Mouse (Mus musculus): ENCODE data around the gene Net1. TPM values are rescaled to one million over a fixed set of nuclear protein-coding genes. Genes with fewer than 3 reads are reported as not detected.

The Net1 gene
- total RNA-seq, 1 experiment = 21.1 TPM

- Histone ChIP-seq H3K27ac (ENCODE audit: insufficient read depth, low read depth, low read length, poor library complexity, severe bottlenecking) (no peak overlapping the region), H3K4me3 (ENCODE audit: insufficient read depth in 1 of 2, low read depth in 1 of 2, low read length in 2 of 2, poor library complexity in 1 of 2, severe bottlenecking in 1 of 2) (peak overlapping the region; percentile 78 to 79), H3K36me3 (ENCODE audit: control insufficient read depth, insufficient read depth, low read length, poor library complexity, severe bottlenecking) (peaks cover 3% of the 10 kb centered on the region), H3K9me3 (ENCODE audit: control insufficient read depth, insufficient read depth, low read depth, low read length) (no peaks in the 10 kb centered on the region), H3K4me1 (ENCODE audit: control insufficient read depth in 2 of 2, insufficient read depth in 2 of 2, low read length in 2 of 2, poor library complexity in 1 of 2) (peaks cover 5 to 6% of the 10 kb centered on the region in 2 experiments; a peak in 2 of 4 replicates), H3K9ac (ENCODE audit: insufficient read depth, low read depth, low read length, poor library complexity, severe bottlenecking) (peak overlapping the region; percentile 85)
- peak; percentile 80 for DNase-seq (ENCODE audit: low read depth, low spot score)
- in situ Hi-C loops (cut with MboI; ENCODE audit: low sequenced_read_pairs in 2 of 2, unreplicated experiment in 2 of 2) = loop anchor here in 1 of 2 experiments (25.0 kb wide), 1 partner anchor 231 kb away; no protein-coding TSS in a partner anchor
- TF ChIP-seq MAFK (IDR thresholded peaks at IDR 0.05; ENCODE audit: insufficient read depth, low read depth, low read length) (no peak), CHD2 (IDR thresholded peaks at IDR 0.05; ENCODE audit: low read depth, low read length) (0 out of 2 replicates have a peak, but pooled peaks have one; percentile 27)
Measured at GRCm38 (mm10) chr13:3893126-3893734, 24.8 kb downstream of the Net1 start.

DNA sequence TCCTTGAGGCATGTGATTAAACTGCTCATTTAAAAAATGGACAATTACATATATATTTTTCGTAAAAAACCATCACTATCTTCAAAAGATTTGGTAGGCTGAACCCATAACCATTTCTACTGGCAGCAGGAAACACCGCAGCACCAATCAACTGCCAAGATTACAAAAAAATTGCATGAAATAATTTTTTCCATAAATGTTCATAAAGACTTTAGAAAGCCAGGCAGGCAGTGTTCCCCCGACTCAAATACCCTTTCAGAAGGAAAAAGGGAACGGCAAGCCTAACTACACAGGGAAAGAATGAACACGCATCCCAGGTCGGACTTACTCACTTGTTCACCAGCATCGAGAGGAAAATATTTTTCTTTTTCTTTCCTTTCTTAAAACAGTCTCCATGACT, 25.4 kb downstream of the Net1 start:
- H3K27ac ChIP-seq (ENCODE audit: insufficient read depth, low read depth, low read length, poor library complexity, severe bottlenecking) = no peak overlapping the region
- no peak for DNase-seq (ENCODE audit: low read depth, low spot score)
- H3K9me3 ChIP-seq (ENCODE audit: control insufficient read depth, insufficient read depth, low read depth, low read length) = no peaks in the 10 kb centered on the region

DNA sequence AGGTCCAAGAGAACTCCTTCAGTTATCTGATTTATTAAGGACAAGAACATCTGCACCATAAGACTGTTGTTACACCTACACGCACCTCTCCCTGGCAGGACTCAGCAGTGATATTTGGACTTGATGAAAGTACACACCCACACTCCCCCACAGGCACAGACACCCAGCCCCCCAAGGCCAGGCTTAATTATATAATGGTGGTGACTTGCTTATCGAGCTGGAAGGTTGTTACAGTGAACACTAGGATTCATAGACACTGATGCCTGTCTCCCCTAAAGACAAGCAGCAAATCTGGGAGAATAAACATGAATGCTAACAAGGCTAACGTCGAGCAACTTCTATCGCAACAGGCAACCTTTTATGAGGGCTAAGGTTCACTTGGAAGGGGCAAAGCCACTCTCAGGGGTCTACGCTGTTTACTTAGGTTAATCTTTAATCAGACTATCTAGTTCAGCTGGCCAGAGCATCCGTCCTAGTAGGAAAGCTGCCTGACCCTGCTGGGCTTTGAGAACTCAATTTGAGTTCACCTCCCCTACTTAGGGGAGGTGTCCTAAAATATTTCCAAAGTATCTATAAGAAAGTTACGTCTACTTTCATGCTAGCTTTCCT, 26.4 kb downstream of the Net1 start:
- Histone ChIP-seq H3K27ac (ENCODE audit: insufficient read depth, low read depth, low read length, poor library complexity, severe bottlenecking) (no peak overlapping the region), H3K4me1 (ENCODE audit: control insufficient read depth in 2 of 2, insufficient read depth in 2 of 2, low read length in 2 of 2, poor library complexity in 1 of 2) (peaks cover 5 to 6% of the 10 kb centered on the region in 2 experiments; a peak in 2 of 4 replicates), H3K4me3 (ENCODE audit: insufficient read depth in 1 of 2, low read depth in 1 of 2, low read length in 2 of 2, poor library complexity in 1 of 2, severe bottlenecking in 1 of 2) (no peak overlapping the region; a peak in 1 of 4 replicates), H3K9ac (ENCODE audit: insufficient read depth, low read depth, low read length, poor library complexity, severe bottlenecking) (no peak overlapping the region), H3K9me3 (ENCODE audit: control insufficient read depth, insufficient read depth, low read depth, low read length) (no peaks in the 10 kb centered on the region), H3K36me3 (ENCODE audit: control insufficient read depth, insufficient read depth, low read length, poor library complexity, severe bottlenecking) (peaks cover 18% of the 10 kb centered on the region)
- no peak for DNase-seq (ENCODE audit: low read depth, low spot score)
- in situ Hi-C loops (cut with MboI; ENCODE audit: low sequenced_read_pairs in 2 of 2, unreplicated experiment in 2 of 2) = loop anchor here in 1 of 2 experiments (25.0 kb wide), 1 partner anchor 229 kb away; no protein-coding TSS in a partner anchor
- TF ChIP-seq HCFC1 (IDR thresholded peaks at IDR 0.05; ENCODE audit: borderline replicate concordance, insufficient read depth, low read length) (no peak), ZNF384 (IDR thresholded peaks at IDR 0.05; ENCODE audit: low read depth, low read length) (no peak), MAFK (IDR thresholded peaks at IDR 0.05; ENCODE audit: insufficient read depth, low read depth, low read length) (no peak), ZC3H11A (IDR thresholded peaks at IDR 0.05; ENCODE audit: borderline replicate concordance, low read depth, low read length) (no peak), CHD2 (IDR thresholded peaks at IDR 0.05; ENCODE audit: low read depth, low read length) (no peak)

More for the DNA sequence above, 25.4 kb downstream of the Net1 start:
- in situ Hi-C loops (cut with MboI; ENCODE audit: low sequenced_read_pairs in 2 of 2, unreplicated experiment in 2 of 2) = loop anchor here in 1 of 2 experiments (25.0 kb wide), 1 partner anchor 230 kb away; no protein-coding TSS in a partner anchor
- Histone ChIP-seq H3K4me1 (ENCODE audit: control insufficient read depth in 2 of 2, insufficient read depth in 2 of 2, low read length in 2 of 2, poor library complexity in 1 of 2) (peaks cover 5 to 6% of the 10 kb centered on the region in 2 experiments; a peak in 2 of 4 replicates), H3K4me3 (ENCODE audit: insufficient read depth in 1 of 2, low read depth in 1 of 2, low read length in 2 of 2, poor library complexity in 1 of 2, severe bottlenecking in 1 of 2) (peak overlapping the region; percentile 78 to 79), H3K9ac (ENCODE audit: insufficient read depth, low read depth, low read length, poor library complexity, severe bottlenecking) (no peak overlapping the region; the same call in 1 of the 2 replicates), H3K36me3 (ENCODE audit: control insufficient read depth, insufficient read depth, low read length, poor library complexity, severe bottlenecking) (peaks cover 9% of the 10 kb centered on the region)
- no peak for TF ChIP-seq MAFK (IDR thresholded peaks at IDR 0.05; ENCODE audit: insufficient read depth, low read depth, low read length)
- TF ChIP-seq HCFC1 (IDR thresholded peaks at IDR 0.05; ENCODE audit: borderline replicate concordance, insufficient read depth, low read length) = no peak
- TF ChIP-seq ZC3H11A (IDR thresholded peaks at IDR 0.05; ENCODE audit: borderline replicate concordance, low read depth, low read length) = no peak
- TF ChIP-seq CHD2 (IDR thresholded peaks at IDR 0.05; ENCODE audit: low read depth, low read length) = no peak
- TF ChIP-seq ZNF384 (IDR thresholded peaks at IDR 0.05; ENCODE audit: low read depth, low read length) = no peak

DNA sequence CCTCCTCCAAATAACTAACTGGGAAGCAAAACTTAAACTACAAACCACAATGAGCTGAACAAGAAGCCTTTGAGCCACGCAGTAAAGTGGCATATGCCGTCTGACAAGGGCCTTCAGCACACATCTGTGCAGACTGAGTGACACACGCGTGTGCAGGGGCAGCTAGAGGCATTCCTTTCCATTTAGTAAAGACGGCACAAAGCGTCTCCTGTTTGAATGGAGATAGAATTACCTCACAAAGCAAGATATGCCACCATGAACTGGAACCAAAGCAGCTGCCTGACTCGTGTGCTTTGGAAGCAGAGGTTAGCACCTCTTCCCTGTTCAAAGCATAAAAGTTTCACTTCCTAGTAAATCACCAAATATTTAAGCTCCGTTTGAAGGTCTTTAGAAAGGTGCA, 28.0 kb downstream of the Net1 start:
- Histone ChIP-seq H3K4me3 (ENCODE audit: insufficient read depth in 1 of 2, low read depth in 1 of 2, low read length in 2 of 2, poor library complexity in 1 of 2, severe bottlenecking in 1 of 2) (no peak overlapping the region), H3K9ac (ENCODE audit: insufficient read depth, low read depth, low read length, poor library complexity, severe bottlenecking) (no peak overlapping the region), H3K36me3 (ENCODE audit: control insufficient read depth, insufficient read depth, low read length, poor library complexity, severe bottlenecking) (peaks cover 26% of the 10 kb centered on the region), H3K4me1 (ENCODE audit: control insufficient read depth in 2 of 2, insufficient read depth in 2 of 2, low read length in 2 of 2, poor library complexity in 1 of 2) (peaks cover 5 to 6% of the 10 kb centered on the region in 2 experiments; a peak in 2 of 4 replicates), H3K9me3 (ENCODE audit: control insufficient read depth, insufficient read depth, low read depth, low read length) (no peaks in the 10 kb centered on the region), H3K27ac (ENCODE audit: insufficient read depth, low read depth, low read length, poor library complexity, severe bottlenecking) (no peak overlapping the region)
- in situ Hi-C loops (cut with MboI; ENCODE audit: low sequenced_read_pairs in 2 of 2, unreplicated experiment in 2 of 2) = loop anchor here in 1 of 2 experiments (25.0 kb wide), 1 partner anchor 228 kb away; no protein-coding TSS in a partner anchor
- no peak for TF ChIP-seq ZC3H11A (IDR thresholded peaks at IDR 0.05; ENCODE audit: borderline replicate concordance, low read depth, low read length)
- no peak for TF ChIP-seq CHD2 (IDR thresholded peaks at IDR 0.05; ENCODE audit: low read depth, low read length)
- TF ChIP-seq ZNF384 (IDR thresholded peaks at IDR 0.05; ENCODE audit: low read depth, low read length) = no peak
- no peak for TF ChIP-seq HCFC1 (IDR thresholded peaks at IDR 0.05; ENCODE audit: borderline replicate concordance, insufficient read depth, low read length)
- no peak for TF ChIP-seq MAFK (IDR thresholded peaks at IDR 0.05; ENCODE audit: insufficient read depth, low read depth, low read length)
- DNase-seq (ENCODE audit: low read depth, low spot score) = no peak
